Mouse (Mus musculus) embryonic fibroblast, embryonic 13.5 days (primary cell): ENCODE measurements at regions not wholly inside any gene's neighbourhood (a gene's known extent, or its start where the extent isn't known, plus 50 kb on each side); places are given as distances from the start of the nearest gene placed in this dataset.

Experiments
- CTCF ChIP-seq: IDR thresholded peaks from 2 replicates; pipeline ENCODE4 v1.5.1; 2011; ENCODE audit warnings: mild to moderate bottlenecking, control low read depth, low read length, moderate library complexity, borderline replicate concordance; ENCODE audit not compliant: insufficient read depth
- POLR2A ChIP-seq: IDR thresholded peaks from 2 replicates; pipeline ENCODE4 v1.6.1; 2011; ENCODE audit warnings: low read depth, mild to moderate bottlenecking, control low read depth, low read length, moderate library complexity

DNA sequence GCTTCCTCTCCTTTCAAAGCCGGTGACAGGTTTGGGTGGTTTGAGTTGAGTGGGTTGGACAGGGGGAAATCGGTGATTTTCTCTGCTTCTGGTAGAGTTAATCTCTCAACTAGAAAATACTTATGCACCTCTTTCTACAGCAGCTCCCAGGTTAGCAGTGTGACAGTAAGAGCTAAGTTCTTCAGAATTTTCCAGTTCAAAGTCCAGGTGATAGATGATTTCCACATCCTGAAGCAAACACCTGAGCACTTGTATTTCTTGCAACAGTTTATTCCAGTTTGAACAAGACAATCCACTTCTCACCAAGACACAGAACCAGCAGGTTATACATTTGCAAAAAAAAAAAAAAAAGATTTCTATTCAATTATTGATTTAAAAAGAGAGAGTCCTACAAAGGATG is 104.0 kb upstream of the Nr2f2 start:
- TF ChIP-seq CTCF (no peak), POLR2A (no peak)
